Mouse (Mus musculus) liver, embryonic 14.5 days (tissue): ENCODE measurements around the gene Pcgf2. TPM values are rescaled to one million over a fixed set of nuclear protein-coding genes. Genes with fewer than 3 reads are reported as not detected.
A peak's percentile ranks its signal among the peaks of the same experiment; 100 is the strongest.

ENCODE experiments used
- ATAC-seq: fragments of 200-750 bp; cut with Nextera tagmentation; 2 replicates; pipeline ENCODE4 v1.8.0; 2017; ENCODE audit warnings: moderate number of reproducible peaks, mild to moderate bottlenecking, moderate library complexity; ENCODE audit not compliant: insufficient read depth
- DNase-seq, 3 experiments: peaks; one replicate each; pipeline ENCODE4 v3.0.0-alpha.2; 2012 to 2013; ENCODE audit warnings: low read depth in 3 of 3, low spot score in 3 of 3
- H3K27ac ChIP-seq: fragments of 300-500 bp; sonication (generic); 2 replicates; pipeline ENCODE4 v1.5.1; 2014; ENCODE audit warnings: moderate library complexity, mild to moderate bottlenecking, control low read depth, inconsistent platforms
- H3K27me3 ChIP-seq: fragments of 300-500 bp; sonication (generic); 2 replicates; pipeline ENCODE4 v1.6.1; 2014; ENCODE audit warnings: mild to moderate bottlenecking, low read length, moderate library complexity; ENCODE audit not compliant: control insufficient read depth, insufficient read depth
- H3K36me3 ChIP-seq: fragments of 300-500 bp; sonication (generic); replicated peaks from 2 replicates; pipeline ENCODE4 v1.6.1; 2014; ENCODE audit warnings: low read depth; ENCODE audit not compliant: control insufficient read depth, insufficient read depth
- H3K4me1 ChIP-seq, 2 experiments: fragments of 200-500 bp in 1 of 2; fragments of 300-500 bp in 1 of 2; sonication (generic) in 1 of 2; replicated peaks; 2 replicates each; pipeline ENCODE4 v1.6.1; 2012 to 2014; ENCODE audit warnings: antibody characterized with exemption in 1 of 2, inconsistent platforms in 1 of 2, low read length in 1 of 2; ENCODE audit not compliant: control insufficient read depth in 2 of 2, insufficient read depth in 2 of 2
- H3K4me2 ChIP-seq: fragments of 300-500 bp; sonication (generic); 2 replicates; pipeline ENCODE4 v1.6.1; 2014; ENCODE audit warnings: low read depth, mild to moderate bottlenecking, control low read depth, moderate library complexity
- H3K4me3 ChIP-seq, 2 experiments: fragments of 200-500 bp in 1 of 2; fragments of 300-500 bp in 1 of 2; sonication (generic) in 1 of 2; 2 replicates each; pipeline ENCODE4 v1.5.1; 2012 to 2014; ENCODE audit warnings: low read depth in 2 of 2, low read length in 2 of 2, mild to moderate bottlenecking in 2 of 2, control low read depth in 1 of 2, inconsistent platforms in 1 of 2, moderate library complexity in 1 of 2; ENCODE audit not compliant: insufficient read depth in 1 of 2
- H3K9ac ChIP-seq: fragments of 300-500 bp; sonication (generic); replicated peaks from 2 replicates; pipeline ENCODE4 v1.6.1; 2014; ENCODE audit warnings: mild to moderate bottlenecking, control low read depth, moderate library complexity
- H3K9me3 ChIP-seq: fragments of 300-500 bp; sonication (generic); 2 replicates; pipeline ENCODE4 v1.6.1; 2016; ENCODE audit warnings: low read length, mixed read lengths; ENCODE audit not compliant: control insufficient read depth
- CTCF ChIP-seq: IDR thresholded peaks from 2 replicates; pipeline ENCODE4 v1.5.1; 2016; ENCODE audit warnings: antibody characterized with exemption, low read depth, control low read depth
- EP300 ChIP-seq: IDR thresholded peaks from 2 replicates; pipeline ENCODE4 v1.6.1; 2016; ENCODE audit warnings: antibody characterized with exemption, low read depth
- WGBS: fragments of 180-500 bp; shearing (Covaris S2); extraction: QIAGEN DNeasy Blood & Tissue Kit; methylation state at CpG from one replicate; pipeline ENCODE4 v1.1.7; 2014; ENCODE audit not compliant: insufficient replicate concordance; 5-methylcytosine and 5-hydroxymethylcytosine counted together
- microRNA-seq: library from miRNA; unstranded; fragments of <30 nt; microRNA quantifications from one replicate; pipeline ENCODE4, GENCODE M21; 2016
- polyA plus RNA-seq, 2 experiments: library from polyadenylated mRNA; depleted of rRNA in 1 of 2; stranded (reverse) in 1 of 2; unstranded in 1 of 2; fragments of >200 nt; fragmentation: Nextera tagmentation in 1 of 2; extraction: Ambion mirVana in 1 of 2; gene quantifications; 2 replicates each; pipeline versions ENCODE4 v1.2.1 to v1.2.3; 2012 to 2014

The Pcgf2 gene
- polyA plus RNA-seq, 2 experiments = 1.5 to 4.4 TPM

DNA sequence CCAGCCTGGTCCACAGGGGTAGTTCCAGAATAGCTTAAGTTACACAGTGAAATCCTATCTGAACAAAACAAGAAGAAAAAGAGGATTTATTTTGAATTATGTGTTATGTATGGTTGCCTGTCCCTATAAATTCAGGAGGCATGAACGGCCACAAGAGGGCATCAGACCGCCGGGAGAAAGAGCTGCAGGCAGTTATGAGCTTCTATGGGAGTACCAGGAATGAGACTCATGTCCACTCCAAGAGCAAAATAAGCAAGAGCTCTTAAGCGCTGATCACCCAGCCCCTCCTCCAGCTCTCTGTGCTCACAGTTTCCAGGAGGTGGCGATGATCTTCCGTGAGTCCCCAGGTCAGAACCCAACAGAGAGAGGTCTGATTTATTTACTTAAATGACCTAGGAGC, 55.5 kb downstream of the Pcgf2 start:
- Histone ChIP-seq H3K9ac (no peak overlapping the region), H3K4me1 (no peaks in the 10 kb centered on the region), H3K4me2 (no peak overlapping the region), H3K36me3 (no peaks in the 10 kb centered on the region), H3K4me3 (no peak overlapping the region), H3K9me3 (no peaks in the 10 kb centered on the region), H3K27ac (no peak overlapping the region), H3K27me3 (no peaks in the 10 kb centered on the region)
- DNase-seq (no peak), ATAC-seq (no peak)
- peak; percentile 70 for TF ChIP-seq CTCF
- no peak for TF ChIP-seq EP300
- WGBS = 5% methylated on average over 6 of the region's 6 CpGs

DNA sequence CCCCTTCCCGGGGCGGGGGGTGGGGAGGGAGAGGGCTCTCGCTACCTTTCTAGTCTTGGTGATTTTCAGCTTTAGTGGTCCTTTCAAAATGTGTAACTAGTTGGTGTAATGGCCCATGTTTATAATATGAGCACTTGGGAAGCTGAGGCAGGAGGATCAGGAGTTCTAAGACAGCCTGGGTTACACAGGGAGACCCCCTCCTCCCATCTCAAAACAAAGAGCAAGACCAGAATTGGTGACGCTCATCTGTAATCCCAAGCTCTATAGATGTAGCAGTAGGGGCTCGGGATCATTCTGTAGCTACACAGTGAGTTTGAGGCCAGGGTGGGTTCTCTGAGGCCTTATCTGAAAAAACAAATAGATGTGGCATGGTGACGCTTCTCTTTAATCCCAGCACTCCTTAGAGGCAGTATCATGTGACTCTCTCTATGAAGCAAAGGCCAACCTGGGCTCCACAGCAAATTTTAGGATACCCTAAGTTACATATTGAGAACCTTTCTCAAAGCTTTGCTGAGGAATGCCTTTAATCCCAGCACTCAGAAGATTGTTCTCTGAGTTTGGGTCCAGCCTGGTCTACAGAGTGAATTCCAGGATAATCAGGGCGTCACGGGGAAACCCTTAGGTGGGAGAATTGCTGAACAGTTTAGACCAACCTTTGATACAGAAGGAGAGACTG, 56.8 kb downstream of the Pcgf2 start:
- WGBS = 53% methylated on average over 8 of the region's 8 CpGs
- H3K36me3 ChIP-seq = no peaks in the 10 kb centered on the region
- DNase-seq (no peak), ATAC-seq (no peak)
- H3K27ac ChIP-seq = no peak overlapping the region
- H3K4me1 ChIP-seq = no peaks in the 10 kb centered on the region
- H3K9ac ChIP-seq = no peak overlapping the region
- TF ChIP-seq CTCF (no peak), EP300 (no peak)
- no peak overlapping the region for H3K4me2 ChIP-seq
- H3K27me3 ChIP-seq = no peaks in the 10 kb centered on the region
- H3K9me3 ChIP-seq = no peaks in the 10 kb centered on the region
- H3K4me3 ChIP-seq = no peak overlapping the region

DNA sequence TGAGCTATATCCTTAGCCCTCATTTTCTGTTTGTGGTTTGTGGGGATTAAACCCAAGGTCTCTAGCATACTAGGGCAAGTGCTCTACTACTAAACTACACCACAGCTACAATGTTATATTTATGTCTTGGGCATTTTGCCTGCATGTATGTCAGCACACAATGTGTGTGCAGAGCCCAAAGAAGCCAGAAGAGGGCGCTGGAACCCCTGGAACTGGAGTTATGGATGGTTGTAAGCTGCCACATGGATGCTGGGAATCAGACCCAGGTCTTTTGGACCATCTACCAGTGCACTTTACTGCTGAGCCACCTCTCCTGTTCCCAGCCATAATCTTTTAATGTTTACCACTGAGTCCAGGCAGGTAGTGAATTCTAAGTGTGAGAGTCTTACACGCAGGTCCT, 57.6 kb downstream of the Pcgf2 start:
- TF ChIP-seq CTCF (peak; percentile 35), EP300 (no peak)
- no peak overlapping the region for H3K4me3 ChIP-seq
- H3K27me3 ChIP-seq = no peaks in the 10 kb centered on the region
- no peak overlapping the region for H3K27ac ChIP-seq
- no peak overlapping the region for H3K9ac ChIP-seq
- H3K36me3 ChIP-seq = no peaks in the 10 kb centered on the region
- H3K4me2 ChIP-seq = no peak overlapping the region
- 34% methylated on average over 2 of the region's 2 CpGs for WGBS
- DNase-seq (no peak), ATAC-seq (no peak)
- no peaks in the 10 kb centered on the region for H3K9me3 ChIP-seq
- H3K4me1 ChIP-seq = no peaks in the 10 kb centered on the region

DNA sequence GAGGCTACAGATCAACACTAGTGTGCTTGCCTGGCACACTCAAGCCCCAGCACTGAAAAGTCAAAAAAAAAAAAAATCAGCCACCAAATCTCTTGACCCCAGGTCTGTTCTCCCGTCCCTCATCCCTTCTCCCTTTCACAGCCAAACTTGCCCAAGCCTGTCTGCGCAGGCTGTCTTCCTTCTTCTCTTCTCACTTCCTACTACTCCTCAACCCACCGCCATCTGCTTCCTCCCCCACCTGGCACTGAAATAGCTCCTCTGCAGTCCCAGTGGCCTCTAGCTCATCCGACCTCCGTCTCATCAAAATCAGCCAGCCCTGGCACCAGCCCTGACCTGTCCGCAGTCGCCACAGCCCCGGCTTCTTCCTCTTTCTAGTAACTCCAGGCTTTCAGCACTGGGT, 58.6 kb downstream of the Pcgf2 start:
- ATAC-seq (no peak), DNase-seq (no peak)
- H3K9me3 ChIP-seq = no peaks in the 10 kb centered on the region
- H3K4me3 ChIP-seq = no peak overlapping the region
- H3K36me3 ChIP-seq = no peaks in the 10 kb centered on the region
- H3K4me2 ChIP-seq = no peak overlapping the region
- no peak overlapping the region for H3K9ac ChIP-seq
- H3K27me3 ChIP-seq = no peaks in the 10 kb centered on the region
- no peaks in the 10 kb centered on the region for H3K4me1 ChIP-seq
- 8% methylated on average over 8 of the region's 8 CpGs for WGBS
- H3K27ac ChIP-seq = no peak overlapping the region
- TF ChIP-seq EP300 = no peak
- TF ChIP-seq CTCF = no peak

Small RNA genes lying within 50 kb of the gene (microRNA-seq; reads per million reads assigned to microRNA genes)
- not detected for gene Gm24158
- not detected for gene Mir6927
- gene Mir8102 = not detected

Other genes with a start within 250 kb of the Pcgf2 start
- gene 4933428G20Rik, start 200.2 kb downstream of the Pcgf2 start, polyA plus RNA-seq (2012; rRNA removed) = 0.02 TPM in 1 of 2 replicates, not detected in the other
- not detected in 2 replicates for gene 4933428G20Rik, start 200.2 kb downstream of the Pcgf2 start, polyA plus RNA-seq (2014; fragmentation: Nextera tagmentation; extraction: Ambion mirVana)
- 0.04 and 0.06 TPM in 2 replicates for gene Srcin1, start 124.3 kb downstream of the Pcgf2 start, polyA plus RNA-seq (2012; rRNA removed)
- not detected in 2 replicates for gene Srcin1, start 124.3 kb downstream of the Pcgf2 start, polyA plus RNA-seq (2014; fragmentation: Nextera tagmentation; extraction: Ambion mirVana)
- gene Epop, start 70.8 kb downstream of the Pcgf2 start, polyA plus RNA-seq (2012; rRNA removed) = 0.66 and 0.98 TPM in 2 replicates
- gene Epop, start 70.8 kb downstream of the Pcgf2 start, polyA plus RNA-seq (2014; fragmentation: Nextera tagmentation; extraction: Ambion mirVana) = 0.34 and 0.38 TPM in 2 replicates
- gene Mllt6, start 37.1 kb downstream of the Pcgf2 start, polyA plus RNA-seq (2012; rRNA removed) = 1.0 TPM in 2 replicates
- 0.22 and 0.25 TPM in 2 replicates for gene Mllt6, start 37.1 kb downstream of the Pcgf2 start, polyA plus RNA-seq (2014; fragmentation: Nextera tagmentation; extraction: Ambion mirVana)
- gene Cisd3, start 14.7 kb downstream of the Pcgf2 start, polyA plus RNA-seq (2012; rRNA removed) = 3.0 and 4.9 TPM in 2 replicates
- gene Cisd3, start 14.7 kb downstream of the Pcgf2 start, polyA plus RNA-seq (2014; fragmentation: Nextera tagmentation; extraction: Ambion mirVana) = 10.0 and 11.4 TPM in 2 replicates
- 197 and 261 TPM in 2 replicates for gene Psmb3, start 2.9 kb upstream of the Pcgf2 start, polyA plus RNA-seq (2012; rRNA removed)
- 318 and 330 TPM in 2 replicates for gene Psmb3, start 2.9 kb upstream of the Pcgf2 start, polyA plus RNA-seq (2014; fragmentation: Nextera tagmentation; extraction: Ambion mirVana)
- 4.4 and 5.0 TPM in 2 replicates for gene Pip4k2b, start 44.2 kb upstream of the Pcgf2 start, polyA plus RNA-seq (2012; rRNA removed)
- gene Pip4k2b, start 44.2 kb upstream of the Pcgf2 start, polyA plus RNA-seq (2014; fragmentation: Nextera tagmentation; extraction: Ambion mirVana) = 0.56 and 0.61 TPM in 2 replicates
- 4.5 and 5.7 TPM in 2 replicates for gene Cwc25, start 66.1 kb upstream of the Pcgf2 start, polyA plus RNA-seq (2012; rRNA removed)
- 3.5 and 4.5 TPM in 2 replicates for gene Cwc25, start 66.1 kb upstream of the Pcgf2 start, polyA plus RNA-seq (2014; fragmentation: Nextera tagmentation; extraction: Ambion mirVana)
- 0.08 TPM in 1 of 2 replicates, not detected in the other for gene 1700001P01Rik, start 75.4 kb upstream of the Pcgf2 start, polyA plus RNA-seq (2012; rRNA removed)
- gene 1700001P01Rik, start 75.4 kb upstream of the Pcgf2 start, polyA plus RNA-seq (2014; fragmentation: Nextera tagmentation; extraction: Ambion mirVana) = not detected in 2 replicates
- 229 and 484 TPM in 2 replicates for gene Rpl23, start 81.9 kb upstream of the Pcgf2 start, polyA plus RNA-seq (2012; rRNA removed)
- 485 and 502 TPM in 2 replicates for gene Rpl23, start 81.9 kb upstream of the Pcgf2 start, polyA plus RNA-seq (2014; fragmentation: Nextera tagmentation; extraction: Ambion mirVana)
- 19.1 and 19.5 TPM in 2 replicates for gene Lasp1, start 98.5 kb upstream of the Pcgf2 start, polyA plus RNA-seq (2012; rRNA removed)
- 15.5 and 20.3 TPM in 2 replicates for gene Lasp1, start 98.5 kb upstream of the Pcgf2 start, polyA plus RNA-seq (2014; fragmentation: Nextera tagmentation; extraction: Ambion mirVana)
- 0.60 and 0.81 TPM in 2 replicates for gene B230217C12Rik, start 140.3 kb upstream of the Pcgf2 start, polyA plus RNA-seq (2012; rRNA removed)
- 0.19 and 0.63 TPM in 2 replicates for gene B230217C12Rik, start 140.3 kb upstream of the Pcgf2 start, polyA plus RNA-seq (2014; fragmentation: Nextera tagmentation; extraction: Ambion mirVana)
- 0.17 and 0.30 TPM in 2 replicates for gene Fbxo47, start 183.7 kb upstream of the Pcgf2 start, polyA plus RNA-seq (2012; rRNA removed)
- gene Fbxo47, start 183.7 kb upstream of the Pcgf2 start, polyA plus RNA-seq (2014; fragmentation: Nextera tagmentation; extraction: Ambion mirVana) = 0.28 and 0.51 TPM in 2 replicates